Mouse (Mus musculus) testis, adult 2 months (tissue): ENCODE results near the gene Ushbp1. TPM values are rescaled to one million over a fixed set of nuclear protein-coding genes. Genes with fewer than 3 reads are reported as not detected.

Experiments used
- H3K27ac ChIP-seq: fragments of 200-500 bp; 2 replicates; pipeline ENCODE4 v1.5.1; 2012; ENCODE audit warnings: low read depth, low read length; ENCODE audit not compliant: control insufficient read depth, insufficient read depth
- H3K27me3 ChIP-seq: fragments of 200-500 bp; 2 replicates; pipeline ENCODE4 v1.6.1; 2012; ENCODE audit warnings: mild to moderate bottlenecking, low read length, moderate library complexity; ENCODE audit not compliant: control insufficient read depth, insufficient read depth
- H3K36me3 ChIP-seq: fragments of 200-500 bp; 2 replicates; pipeline ENCODE4 v1.6.1; 2012; ENCODE audit warnings: mild to moderate bottlenecking, low read length; ENCODE audit not compliant: control insufficient read depth, insufficient read depth
- H3K4me1 ChIP-seq: fragments of 200-500 bp; 2 replicates; pipeline ENCODE4 v1.6.1; 2012; ENCODE audit warnings: low read length; ENCODE audit not compliant: control insufficient read depth, insufficient read depth
- H3K4me3 ChIP-seq: fragments of 200-500 bp; 2 replicates; pipeline ENCODE4 v1.5.1; 2012; ENCODE audit warnings: low read depth, mild to moderate bottlenecking, low read length, moderate library complexity, mixed read lengths; ENCODE audit not compliant: control insufficient read depth
- CTCF ChIP-seq: fragments of 200-500 bp; IDR thresholded peaks from 2 replicates; pipeline ENCODE4 v1.5.1; 2012; ENCODE audit warnings: low read depth, mild to moderate bottlenecking, inconsistent platforms, low read length, moderate library complexity; ENCODE audit not compliant: control insufficient read depth, insufficient read depth, insufficient replicate concordance
- POLR2A ChIP-seq: fragments of 200-500 bp; IDR thresholded peaks from 2 replicates; pipeline ENCODE4 v1.6.1; 2012; ENCODE audit warnings: low read depth, mild to moderate bottlenecking, inconsistent platforms, low read length, moderate library complexity; ENCODE audit not compliant: control insufficient read depth
- polyA plus RNA-seq: library from polyadenylated mRNA; depleted of rRNA; stranded (reverse); fragments of >200 nt; gene quantifications from 2 replicates; pipeline ENCODE4 v1.2.3, GENCODE M21; 2012

Gene Ushbp1
- polyA plus RNA-seq, 1 experiment = 1.3 TPM

DNA sequence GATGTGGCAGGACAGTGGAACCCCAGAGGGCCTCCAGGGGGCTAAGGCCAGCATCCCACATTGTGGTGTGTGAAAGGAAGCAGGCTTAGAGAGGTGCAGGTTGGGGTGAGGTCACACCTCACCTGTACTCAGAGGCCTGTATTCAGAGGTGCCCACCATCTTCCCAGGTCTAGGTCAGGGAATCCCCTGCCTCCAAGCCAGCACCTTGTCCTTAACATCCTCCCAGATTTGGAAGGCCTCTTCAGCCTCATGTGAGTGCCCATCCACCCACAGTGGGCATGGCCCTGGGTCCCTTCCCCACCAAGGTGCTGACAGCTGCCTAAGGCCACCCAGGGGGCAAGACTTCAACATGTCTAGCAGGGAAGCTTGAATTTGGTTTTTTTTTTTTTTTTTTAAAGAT lies 5.9 kb upstream of the Ushbp1 start:
- no peak overlapping the region for H3K27ac ChIP-seq

DNA sequence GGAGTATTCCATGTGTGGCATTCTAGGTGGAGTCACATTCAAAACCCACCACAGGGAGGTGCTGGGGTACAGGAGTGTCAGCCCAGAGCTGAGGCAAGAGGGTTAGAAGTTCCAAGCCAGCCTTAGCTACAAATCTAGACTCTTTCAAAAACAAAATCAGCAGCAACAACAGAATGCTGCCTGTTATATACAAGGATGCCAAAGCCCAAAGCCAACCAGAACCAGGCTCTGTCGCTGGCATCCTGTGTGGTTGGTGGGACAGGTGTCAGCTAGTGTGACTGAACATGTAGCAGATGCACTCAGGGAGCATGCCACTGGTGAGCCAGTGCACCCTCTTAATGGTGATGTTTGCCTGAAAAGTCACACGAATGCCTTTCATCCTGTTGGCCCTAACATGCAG lies 5.2 kb upstream of the Ushbp1 start:
- Histone ChIP-seq H3K36me3 (no peaks in the 10 kb centered on the region), H3K4me3 (no peak overlapping the region), H3K27me3 (no peaks in the 10 kb centered on the region), H3K27ac (no peak overlapping the region), H3K4me1 (peaks cover 13% of the 10 kb centered on the region)
- no peak for TF ChIP-seq POLR2A
- no peak for TF ChIP-seq CTCF

More for the DNA sequence above, 5.9 kb upstream of the Ushbp1 start:
- no peaks in the 10 kb centered on the region for H3K27me3 ChIP-seq
- TF ChIP-seq POLR2A (no peak), CTCF (no peak)
- H3K4me3 ChIP-seq = no peak overlapping the region
- no peaks in the 10 kb centered on the region for H3K36me3 ChIP-seq
- H3K4me1 ChIP-seq = peaks cover 14% of the 10 kb centered on the region

DNA sequence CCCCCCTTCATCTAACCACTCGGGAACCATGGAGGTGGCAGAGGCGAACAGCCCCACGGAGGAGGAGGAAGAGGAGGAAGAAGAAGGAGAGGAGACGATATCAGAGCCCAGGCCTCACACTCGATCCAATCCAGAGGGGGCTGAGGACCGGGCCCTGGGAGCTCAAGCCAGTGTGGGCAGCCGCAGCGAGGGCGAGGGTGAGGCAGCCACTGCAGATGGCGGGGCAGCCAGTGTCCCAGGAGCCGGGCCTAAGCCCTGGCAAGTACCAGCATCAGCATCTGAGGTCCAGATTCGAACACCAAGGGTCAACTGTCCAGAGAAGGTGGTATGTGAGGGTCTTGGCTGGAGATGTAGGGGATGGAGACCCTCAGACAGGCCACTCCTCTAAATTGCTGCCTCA lies 2.1 kb upstream of the Ushbp1 start:
- Histone ChIP-seq H3K4me1 (peaks cover 16% of the 10 kb centered on the region), H3K27ac (no peak overlapping the region), H3K27me3 (no peaks in the 10 kb centered on the region), H3K36me3 (no peaks in the 10 kb centered on the region), H3K4me3 (no peak overlapping the region)
- TF ChIP-seq CTCF (no peak), POLR2A (no peak)

DNA sequence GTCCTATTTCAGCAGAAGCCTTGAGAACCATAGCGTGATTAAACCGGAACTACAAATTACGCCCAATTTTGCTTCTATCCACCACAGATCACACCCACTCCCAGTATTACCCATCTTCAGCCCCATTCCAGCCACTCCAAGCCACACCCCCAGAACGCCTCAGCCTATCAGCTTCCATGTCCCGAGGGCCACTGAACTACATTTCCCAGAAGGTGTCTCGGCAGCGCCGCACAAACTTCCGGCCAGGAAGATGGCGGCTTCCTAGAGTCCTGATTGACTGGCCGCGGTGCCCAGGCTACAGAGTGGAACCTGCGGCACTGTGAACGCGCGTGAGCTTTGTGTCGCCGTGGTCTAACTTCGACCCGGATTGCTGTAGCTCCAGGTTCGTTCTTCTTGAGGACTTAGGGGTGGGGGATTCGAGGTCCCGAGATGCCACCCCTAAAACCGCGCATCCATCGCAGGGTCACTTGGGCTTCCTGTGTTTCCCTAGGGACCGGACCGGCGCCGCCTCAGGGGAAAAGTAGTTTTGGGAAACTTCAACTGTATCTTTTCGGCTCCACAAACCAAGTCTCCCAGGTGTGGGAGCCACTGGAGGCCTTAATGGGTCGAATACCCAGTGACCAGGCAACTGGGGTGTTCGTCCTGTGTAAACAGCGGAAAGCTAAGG lies 1.2 kb upstream of the Ushbp1 start, which contains the start of gene Babam1:
TSS of gene Babam1 (plus strand) at position 223 of the 667 bp plus-strand sequence.
- Histone ChIP-seq H3K4me3 (peak within 1 kb of the TSS; percentile 93), H3K36me3 (no peaks in the 10 kb centered on the region), H3K4me1 (peaks cover 16% of the 10 kb centered on the region), H3K27ac (peak within 1 kb of the TSS; percentile 65), H3K27me3 (no peaks in the 10 kb centered on the region)
- peak; percentile 55; the same call in 1 of the 2 replicates for TF ChIP-seq POLR2A
- TF ChIP-seq CTCF = no peak

DNA sequence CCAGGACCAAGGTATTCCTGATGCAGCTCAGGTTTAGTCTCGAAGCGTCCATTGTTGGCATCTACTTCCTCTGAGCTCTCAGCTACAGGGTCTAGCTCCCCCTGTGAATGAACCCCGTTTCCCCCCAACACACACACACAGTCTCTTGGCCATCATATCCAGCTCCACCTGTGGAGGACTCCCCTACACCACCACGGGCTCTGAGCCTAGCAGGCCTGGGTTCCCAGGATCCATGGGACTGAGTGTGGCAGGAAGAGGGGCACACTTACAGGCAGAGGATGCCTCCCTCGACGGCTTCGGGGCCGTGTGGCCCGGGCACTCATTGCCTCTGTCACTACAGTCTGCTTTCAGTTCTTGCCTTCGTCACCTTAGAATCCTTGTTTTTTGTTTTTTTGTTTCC lies 531 bp downstream of the Ushbp1 start:
- Histone ChIP-seq H3K4me1 (peaks cover 16% of the 10 kb centered on the region), H3K36me3 (no peaks in the 10 kb centered on the region), H3K4me3 (no peak overlapping the region), H3K27ac (no peak overlapping the region), H3K27me3 (no peaks in the 10 kb centered on the region)
- no peak for TF ChIP-seq POLR2A
- no peak for TF ChIP-seq CTCF

DNA sequence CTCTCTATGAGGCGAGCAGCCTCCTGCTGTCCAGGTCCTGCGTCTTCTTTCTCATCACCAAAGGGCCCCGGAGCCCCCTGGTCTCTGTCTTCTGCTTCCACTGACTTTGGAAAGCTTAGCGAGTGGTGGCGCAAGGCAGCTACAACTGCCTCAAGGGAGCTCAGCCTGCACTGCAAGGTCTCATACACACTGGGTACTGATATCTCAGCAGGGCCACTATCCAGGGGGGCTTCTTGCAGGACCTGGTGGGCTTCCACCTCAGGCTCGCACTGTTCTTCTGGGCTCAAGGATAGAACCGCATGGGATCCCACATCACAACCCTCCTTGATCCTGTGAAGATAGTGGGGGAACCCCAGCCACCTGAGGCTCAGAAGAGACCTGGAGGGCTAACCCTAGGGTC lies 1.1 kb downstream of the Ushbp1 start:
- Histone ChIP-seq H3K27me3 (no peaks in the 10 kb centered on the region), H3K36me3 (no peaks in the 10 kb centered on the region), H3K27ac (no peak overlapping the region), H3K4me3 (no peak overlapping the region), H3K4me1 (peaks cover 16% of the 10 kb centered on the region)
- TF ChIP-seq CTCF (no peak), POLR2A (no peak)

DNA sequence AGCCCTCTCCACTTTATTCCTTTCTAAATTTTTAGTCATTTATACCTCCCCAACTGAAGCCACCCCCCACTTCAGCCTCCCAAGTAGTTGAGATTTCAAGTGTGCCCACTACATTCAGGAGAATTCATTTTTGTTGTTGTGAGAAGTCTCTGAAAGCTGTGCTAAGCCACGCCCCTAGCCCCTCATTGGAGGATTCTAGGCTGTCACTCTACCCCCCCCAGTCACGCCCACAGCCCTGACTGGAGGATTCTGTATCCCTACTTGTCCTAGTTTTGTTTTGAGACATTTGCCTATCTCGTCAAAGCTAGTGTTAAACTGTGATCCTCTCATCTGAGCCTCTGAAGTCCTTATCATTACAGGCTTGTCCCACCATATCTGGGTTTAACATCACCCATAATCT lies 2.7 kb downstream of the Ushbp1 start:
- peaks cover 16% of the 10 kb centered on the region for H3K4me1 ChIP-seq
- no peak overlapping the region for H3K4me3 ChIP-seq
- TF ChIP-seq POLR2A (no peak), CTCF (no peak)
- H3K36me3 ChIP-seq = no peaks in the 10 kb centered on the region
- H3K27me3 ChIP-seq = no peaks in the 10 kb centered on the region
- no peak overlapping the region for H3K27ac ChIP-seq

DNA sequence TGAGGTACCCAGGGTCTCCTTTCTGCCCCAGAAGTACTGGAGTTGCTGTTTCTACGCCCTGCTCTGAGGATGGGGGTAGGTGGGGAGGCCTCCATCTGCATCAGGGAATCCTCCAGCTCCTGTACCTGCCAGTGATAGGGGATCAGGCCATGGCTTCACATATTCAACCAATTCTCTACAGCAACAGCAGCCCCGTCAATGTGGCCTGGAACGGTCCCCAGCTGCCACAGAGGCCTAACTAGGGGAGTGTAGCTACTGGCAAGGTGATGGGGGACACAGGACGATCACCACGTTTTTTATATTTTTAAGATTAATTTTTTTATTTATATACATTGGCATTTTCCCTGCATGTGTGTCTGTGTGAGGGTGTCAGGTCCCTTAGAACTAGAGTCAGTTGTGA lies 3.2 kb downstream of the Ushbp1 start:
- H3K27ac ChIP-seq = no peak overlapping the region
- TF ChIP-seq POLR2A (no peak), CTCF (no peak)

More for the DNA sequence above, 3.2 kb downstream of the Ushbp1 start:
- Histone ChIP-seq H3K27me3 (no peaks in the 10 kb centered on the region), H3K4me3 (no peak overlapping the region), H3K36me3 (no peaks in the 10 kb centered on the region), H3K4me1 (peaks cover 11% of the 10 kb centered on the region)
